Mouse (Mus musculus): ENCODE measurements around the gene Prkar1a.

DNA sequence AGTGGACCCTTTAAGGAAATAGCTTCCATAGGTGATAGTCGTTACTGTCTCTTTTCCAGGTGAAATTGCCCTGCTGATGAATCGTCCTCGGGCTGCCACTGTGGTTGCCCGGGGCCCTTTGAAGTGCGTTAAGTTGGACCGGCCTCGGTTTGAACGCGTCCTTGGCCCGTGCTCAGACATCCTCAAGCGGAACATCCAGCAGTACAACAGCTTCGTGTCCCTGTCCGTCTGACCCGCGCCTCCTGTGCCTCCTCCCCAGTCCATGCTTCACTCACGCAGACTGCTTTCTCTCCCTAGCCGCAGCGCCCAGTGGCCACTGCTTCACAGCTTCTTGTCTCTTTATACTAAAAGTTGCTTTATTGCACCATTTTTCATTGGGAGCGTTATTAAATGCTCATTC lies 18.2 kb downstream of the Prkar1a start:
- TF ChIP-seq CTCF (conservative IDR thresholded peaks at IDR 0.05; ENCODE audit: low read length) (no peak), POU5F1 (IDR thresholded peaks at IDR 0.05; ENCODE audit: borderline replicate concordance, low read length) (no peak), NANOG (IDR thresholded peaks at IDR 0.05; ENCODE audit: borderline replicate concordance, low read length) (no peak)

Data from E14TG2a.4 (cell line).